Mouse (Mus musculus) mammary gland, adult 2 months (tissue): ENCODE data around the gene Slc24a1. TPM values are rescaled to one million over a fixed set of nuclear protein-coding genes. Genes with fewer than 3 reads are reported as not detected.

Experiments used
- polyA plus RNA-seq: library from polyadenylated mRNA; depleted of rRNA; stranded (reverse); fragments of >200 nt; gene quantifications from 2 replicates; pipeline ENCODE4 v1.2.3, GENCODE M21; 2012; ENCODE audit warnings: low replicate concordance; rRNA removed

Slc24a1 gene
- 0.09 TPM in 1 of 2 replicates, not detected in the other for polyA plus RNA-seq

GRCm38 (mm10) chr9:64951161-64951657 lies at the start of gene Slc24a1:
Slc24a1 (minus strand) TSS chr9:64951607.

GRCm38 (mm10) chr9:64960117-64960977 lies 8.9 kb upstream of the Slc24a1 start, which contains the start of gene Ints14:
Ints14 (plus strand) TSS chr9:64960905.

Other genes starting within 250 kb of the Slc24a1 start
- 49.4 and 91.0 TPM in 2 replicates for gene Rab11a, start 213.8 kb downstream of the Slc24a1 start, polyA plus RNA-seq
- 10.3 and 13.2 TPM in 2 replicates for gene Dennd4a, start 140.3 kb downstream of the Slc24a1 start, polyA plus RNA-seq
- 9.8 and 17.1 TPM in 2 replicates for gene Ints14, start 9.3 kb upstream of the Slc24a1 start, polyA plus RNA-seq
- 29.3 and 31.6 TPM in 2 replicates for gene Hacd3, start 70.1 kb upstream of the Slc24a1 start, polyA plus RNA-seq
- 39.8 and 74.5 TPM in 2 replicates for gene Dpp8, start 80.8 kb upstream of the Slc24a1 start, polyA plus RNA-seq
- 9.8 and 12.4 TPM in 2 replicates for gene Igdcc4, start 149.9 kb upstream of the Slc24a1 start, polyA plus RNA-seq
- gene Igdcc3, start 189.6 kb upstream of the Slc24a1 start, polyA plus RNA-seq = 0.23 and 0.41 TPM in 2 replicates
- gene Parp16, start 243.7 kb upstream of the Slc24a1 start, polyA plus RNA-seq = 12.2 and 17.1 TPM in 2 replicates